ENCODE assay signal across 20 mouse cellular contexts in the genomic region with DNA sequence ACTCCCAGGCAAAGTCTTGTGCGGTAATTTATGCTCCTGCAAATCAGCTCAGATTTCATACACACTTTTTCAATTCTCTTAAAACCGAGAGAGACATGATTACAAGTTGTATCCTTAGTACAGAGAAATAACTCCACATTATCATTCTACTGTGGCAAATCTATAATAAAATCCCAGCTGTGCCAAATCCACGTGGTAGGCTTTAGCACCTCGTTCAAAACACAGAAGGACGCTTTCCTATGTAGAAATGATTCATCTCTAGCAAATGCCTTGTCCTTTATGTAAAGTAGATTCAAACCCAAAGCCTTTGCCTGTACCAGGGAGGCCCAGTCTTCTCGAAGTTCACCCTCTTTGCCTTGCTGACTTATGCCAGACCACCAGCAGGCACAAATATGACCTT. TPM values are rescaled to one million over a fixed set of nuclear protein-coding genes. Genes with fewer than 3 reads are reported as not detected.
A peak's percentile ranks its signal among the peaks of the same experiment; 100 is the strongest.
DNase-seq lines count a peak whose midpoint lies in the region; ATAC-seq lines count a peak whose summit lies in the region.
"Had no signal": no experiment of that assay in that cellular context is flagged by ENCODE, and none has a peak within 500 bp of the region (broad histone marks: within the 10 kb centered on the region; RNA-seq: fewer than 3 reads in every experiment).

No protein-coding gene starts in this region.

- no peak for DNase-seq in frontal cortex, postnatal 14 days (ENCODE audit: low spot score in 2 of 2)
- peak; percentile 3 to 12 for DNase-seq in left cerebral cortex, adult 18-20 months (ENCODE audit: low spot score in 2 of 2)
- no peak for DNase-seq in left cerebral cortex, adult 11 months (ENCODE audit: low spot score)
- DNase-seq in right cerebral cortex, adult 18-20 months = peak; percentile 23
- no peak for DNase-seq in right cerebral cortex, postnatal 14 days
- no peak for DNase-seq in heart, adult 8-10 months (ENCODE audit: low spot score)
- DNase-seq: adrenal gland, postnatal 10 days; B cell, adult 2 months; cerebellum, adult 11-12 months; cerebellum, adult 9-10 months; cerebellum, postnatal 36 days; gastrocnemius, adult 2 months; gastrocnemius, postnatal 25 days; heart, postnatal 36 days had no signal

- ATAC-seq in frontal cortex, adult (ENCODE audit: low TSS enrichment) = peak; percentile 94
- ATAC-seq: CD4-positive, CD25-positive, alpha-beta regulatory T cell, adult 4 months; forebrain, embryonic 16.5 days; hindbrain, embryonic 16.5 days had no signal

RNA-seq across cellular contexts. Expression of a gene that starts 57.1 kb away (rescaled TPM):
- total RNA-seq in left cerebral cortex, adult 18-20 months (2021) = 1 to 10 TPM; 8.3 to 8.9 TPM
- 1 to 10 TPM in 2 of 4 experiments, under 1 TPM in 2; 0.92 to 1.1 (median 0.98) TPM for total RNA-seq in heart, adult 8-10 months (2022)
- total RNA-seq: G1E; granulocyte monocyte progenitor cell, adult 5-6 weeks had no signal

Comparison
In these comparisons a context has a peak if more than half of its experiments do, and no peak if none do; other contexts are left out.
1. DNase-seq: peak in left cerebral cortex, adult 18-20 months (2 of 2) and right cerebral cortex, adult 18-20 months (single experiment); none in frontal cortex, postnatal 14 days (0 of 2), left cerebral cortex, adult 11 months (single experiment), right cerebral cortex, postnatal 14 days (single experiment) and heart, adult 8-10 months (single experiment).
2. RNA of a gene that starts 57.1 kb away (total RNA-seq): 8.3 to 8.9 TPM in left cerebral cortex, adult 18-20 months; 0.92 to 1.1 TPM in heart, adult 8-10 months; every median in the first group is over 4 times any median in the second.